Mouse (Mus musculus): ENCODE results near the gene Hoxa10.

DNA sequence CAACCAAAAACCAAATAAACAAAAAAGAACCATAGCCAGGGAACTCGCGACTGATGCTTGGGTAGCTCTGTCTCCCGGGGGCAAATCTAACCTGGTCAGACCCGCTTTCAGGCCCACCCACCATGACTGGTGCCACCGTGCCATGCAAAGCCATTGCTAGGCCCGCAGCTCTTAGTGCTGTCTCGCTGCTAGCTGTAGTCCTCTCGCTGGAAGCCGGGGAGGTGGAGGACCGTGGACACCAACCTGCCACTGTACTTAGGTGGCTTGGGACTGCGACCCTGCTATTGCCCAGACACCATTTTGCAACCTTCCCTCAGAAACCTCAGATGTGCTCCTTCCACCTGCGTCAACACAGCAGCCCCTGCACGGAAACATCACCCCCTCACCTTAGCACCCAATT, 28.7 kb downstream of the Hoxa10 start:
- TF ChIP-seq CTCF (conservative IDR thresholded peaks at IDR 0.05; ENCODE audit: insufficient read depth, insufficient read length, low read depth, low read length) (no peak), POLR2A (IDR thresholded peaks at IDR 0.05; ENCODE audit: low read depth, low read length) (no peak)
